Mouse (Mus musculus) ES-E14 (cell line): ENCODE data around the gene Klhl33. TPM values are rescaled to one million over a fixed set of nuclear protein-coding genes. Genes with fewer than 3 reads are reported as not detected.
"Not testable (repeated sequence)": the region's sequence is repeated elsewhere in the genome, so short reads cannot be mapped to it uniquely, and the experiment has no call there.

Experiments used
- DNase-seq: peaks from one replicate; pipeline ENCODE4 v3.0.0-alpha.2; 2013; ENCODE audit warnings: low read depth, low spot score
- H3K27ac ChIP-seq: 2 replicates; pipeline ENCODE4 v1.5.1; 2012; ENCODE audit warnings: low read depth, mild to moderate bottlenecking, low read length, moderate library complexity, mixed read lengths; ENCODE audit not compliant: poor library complexity, insufficient read depth, severe bottlenecking
- H3K36me3 ChIP-seq: 2 replicates; pipeline ENCODE4 v1.6.1; 2012; ENCODE audit warnings: mild to moderate bottlenecking, low read length, moderate library complexity, mixed read lengths; ENCODE audit not compliant: control insufficient read depth, poor library complexity, insufficient read depth, severe bottlenecking
- H3K4me1 ChIP-seq, 2 experiments: fragments of 150-350 bp in 1 of 2; sonication (generic) in 1 of 2; 2 replicates each; pipeline ENCODE4 v1.6.1; 2012; ENCODE audit warnings: low read length in 2 of 2, mild to moderate bottlenecking in 1 of 2, mixed read lengths in 1 of 2; ENCODE audit not compliant: control insufficient read depth in 2 of 2, insufficient read depth in 2 of 2, poor library complexity in 1 of 2
- H3K4me3 ChIP-seq, 2 experiments: fragments of 150-350 bp in 1 of 2; sonication (generic) in 1 of 2; 2 replicates each; pipeline ENCODE4 v1.5.1; 2012; ENCODE audit warnings: low read length in 2 of 2, low read depth in 1 of 2, mild to moderate bottlenecking in 1 of 2, mixed read lengths in 1 of 2; ENCODE audit not compliant: insufficient read depth in 1 of 2, poor library complexity in 1 of 2, severe bottlenecking in 1 of 2
- H3K9ac ChIP-seq: 2 replicates; pipeline ENCODE4 v1.6.1; 2012; ENCODE audit warnings: low read depth, mild to moderate bottlenecking, low read length, mixed read lengths; ENCODE audit not compliant: poor library complexity, insufficient read depth, severe bottlenecking
- H3K9me3 ChIP-seq: fragments of 150-350 bp; sonication (generic); 2 replicates; pipeline ENCODE4 v1.6.1; 2012; ENCODE audit warnings: low read depth, mild to moderate bottlenecking, low read length; ENCODE audit not compliant: control insufficient read depth, insufficient read depth
- CHD2 ChIP-seq: IDR thresholded peaks from 2 replicates; pipeline ENCODE4 v1.6.1; 2014; ENCODE audit warnings: mild to moderate bottlenecking, low read depth, low read length, inconsistent platforms
- HCFC1 ChIP-seq: IDR thresholded peaks from 2 replicates; pipeline ENCODE4 v1.6.1; 2012; ENCODE audit warnings: low read length, inconsistent platforms, borderline replicate concordance; ENCODE audit not compliant: insufficient read depth
- MAFK ChIP-seq: IDR thresholded peaks from 2 replicates; pipeline ENCODE4 v1.6.1; 2014; ENCODE audit warnings: mild to moderate bottlenecking, low read depth, low read length, inconsistent platforms; ENCODE audit not compliant: insufficient read depth
- ZC3H11A ChIP-seq: IDR thresholded peaks from 2 replicates; pipeline ENCODE4 v1.6.1; 2012; ENCODE audit warnings: low read depth, mild to moderate bottlenecking, inconsistent platforms, low read length, borderline replicate concordance
- ZNF384 ChIP-seq: IDR thresholded peaks from 2 replicates; pipeline ENCODE4 v1.6.1; 2012; ENCODE audit warnings: low read depth, low read length, inconsistent platforms
- in situ Hi-C, 2 experiments: fragments of 600-800 bp; cut with MboI; formaldehyde crosslinking; loops; one replicate each; pipeline ENCODE4 v1.15.1; 2025; ENCODE audit warnings: low sequenced_read_pairs in 2 of 2, inconsistent platforms in 1 of 2; ENCODE audit not compliant: unreplicated experiment in 2 of 2
- total RNA-seq: library from RNA; depleted of rRNA; stranded (reverse); fragments of 300-350 nt; gene quantifications from 2 replicates; pipeline ENCODE4 v1.2.3, GENCODE M21; 2012

Klhl33 gene
- total RNA-seq, 1 experiment: 0.09 TPM

DNA sequence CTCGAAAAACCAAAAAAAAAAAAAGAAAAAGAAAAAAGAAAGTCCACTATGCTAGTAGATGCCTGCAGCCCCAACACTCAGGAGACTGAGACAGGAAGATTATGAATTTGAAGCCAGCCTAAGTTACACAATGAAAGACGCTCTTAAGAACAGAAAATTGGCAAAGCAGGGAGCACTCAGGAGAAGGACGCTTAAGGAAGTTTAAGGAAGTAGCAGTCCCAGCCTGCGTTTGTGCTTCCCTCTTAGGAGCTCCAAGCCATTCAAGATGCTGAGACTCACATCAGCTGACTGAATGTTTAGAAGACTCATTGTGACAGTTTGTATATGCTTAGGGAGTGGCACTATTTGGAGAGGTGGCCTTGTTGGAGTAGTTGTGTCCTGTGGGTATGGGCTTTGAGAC lies 10.8 kb upstream of the Klhl33 start:
- Histone ChIP-seq H3K4me3 (no peak overlapping the region), H3K9me3 (no peaks in the 10 kb centered on the region), H3K4me1 (peaks cover 2 to 5% of the 10 kb centered on the region in 2 experiments; a peak in 2 of 4 replicates), H3K27ac (no peak overlapping the region), H3K36me3 (no peaks in the 10 kb centered on the region; the same call in 1 of the 2 replicates), H3K9ac (no peak overlapping the region)
- no peak for DNase-seq
- in situ Hi-C loops: no loop called here
- TF ChIP-seq ZNF384 (no peak), ZC3H11A (no peak), CHD2 (no peak), HCFC1 (no peak), MAFK (no peak)

DNA sequence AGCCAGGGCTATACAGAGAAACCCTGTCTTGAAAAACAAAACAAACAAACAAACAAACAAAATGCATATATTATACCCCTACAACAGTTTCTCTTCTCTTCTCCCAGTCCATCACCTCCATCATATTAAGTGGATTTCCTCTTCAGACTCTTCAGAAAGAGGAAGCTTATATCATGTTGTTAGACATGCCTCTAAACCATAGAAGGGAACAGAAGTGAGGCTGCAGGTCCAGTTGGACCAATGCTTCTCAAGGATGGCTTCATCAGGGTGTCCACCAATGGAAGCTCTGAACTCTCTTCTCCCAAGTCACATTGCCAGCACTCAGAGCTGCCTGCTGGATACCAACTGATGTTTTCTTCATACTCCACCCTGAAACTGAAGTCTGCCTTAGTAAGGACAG lies 8.0 kb upstream of the Klhl33 start:
- H3K36me3 ChIP-seq, DNase-seq, H3K27ac ChIP-seq, H3K4me3 ChIP-seq, in situ Hi-C loops, H3K9me3 ChIP-seq, H3K9ac ChIP-seq, H3K4me1 ChIP-seq: not testable (repeated sequence)

DNA sequence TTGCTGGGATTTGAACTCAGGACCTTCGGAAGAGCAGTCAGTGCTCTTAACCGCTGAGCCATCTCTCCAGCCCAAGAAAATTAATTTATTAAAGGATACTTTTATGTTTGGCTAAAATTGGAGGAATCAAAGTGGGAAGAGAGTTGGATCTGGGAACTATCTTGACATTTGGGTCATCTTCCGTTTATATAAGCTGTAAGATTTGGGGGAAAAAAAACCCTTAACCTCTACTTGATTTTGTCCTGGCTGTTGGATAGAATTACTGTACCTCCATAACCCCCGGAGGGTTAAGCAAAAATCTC lies 7.5 kb upstream of the Klhl33 start:
- no peaks in the 10 kb centered on the region; the same call in 1 of the 2 replicates for H3K36me3 ChIP-seq
- H3K27ac ChIP-seq: no peak overlapping the region
- no peaks in the 10 kb centered on the region for H3K9me3 ChIP-seq
- H3K9ac ChIP-seq: no peak overlapping the region
- DNase-seq: no peak
- TF ChIP-seq ZC3H11A (no peak), ZNF384 (no peak), CHD2 (no peak), HCFC1 (no peak), MAFK (no peak)
- in situ Hi-C loops: no loop called here
- no peaks in the 10 kb centered on the region for H3K4me1 ChIP-seq
- H3K4me3 ChIP-seq: no peak overlapping the region

DNA sequence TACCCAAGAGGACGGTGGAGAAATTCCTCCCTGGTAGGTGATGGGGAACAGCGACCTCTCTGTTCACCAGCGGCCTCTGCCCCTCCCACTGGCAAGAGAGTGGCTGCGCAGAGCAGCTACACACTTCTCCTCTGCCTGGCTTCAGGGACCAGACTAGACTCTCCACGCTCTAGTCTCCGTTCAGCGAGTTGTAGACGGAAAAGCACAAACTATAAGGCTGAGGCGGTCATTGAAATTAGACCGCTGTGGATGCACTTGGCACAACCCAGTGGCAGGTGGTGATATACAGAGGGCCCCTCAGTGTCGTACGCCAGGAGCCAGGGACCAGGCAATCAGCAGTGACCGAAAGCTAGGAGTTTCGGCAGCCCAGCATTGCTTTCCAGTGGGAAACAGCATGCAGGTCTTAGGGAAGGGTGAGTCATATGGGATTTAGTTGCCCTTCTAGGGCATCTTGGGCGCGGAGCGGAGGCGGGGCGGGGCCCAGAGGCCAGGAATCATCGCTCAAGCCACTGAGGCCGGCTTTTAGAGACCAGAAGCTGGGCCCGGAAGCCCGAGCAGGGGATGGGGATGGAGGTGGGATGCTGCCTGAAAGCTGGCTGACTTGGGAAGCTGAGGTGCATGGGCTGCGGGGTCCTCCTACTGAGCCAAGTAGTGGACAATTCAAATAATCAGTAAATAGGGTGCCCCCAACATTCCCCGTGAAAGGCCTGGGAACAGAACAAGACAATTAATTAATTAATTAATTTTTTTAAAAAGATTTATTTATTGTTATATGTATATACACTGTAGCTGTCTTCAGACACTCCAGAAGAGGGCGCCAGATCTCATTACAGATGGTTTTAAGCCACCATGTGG lies 6.9 kb upstream of the Klhl33 start:
- no peaks in the 10 kb centered on the region; the same call in 1 of the 2 replicates for H3K36me3 ChIP-seq
- no peak overlapping the region for H3K27ac ChIP-seq
- DNase-seq: no peak
- peak overlapping the region; percentile 50 to 65 for H3K4me3 ChIP-seq
- TF ChIP-seq HCFC1: no peak
- no peak for TF ChIP-seq ZNF384
- no peak for TF ChIP-seq CHD2
- no peak for TF ChIP-seq MAFK
- H3K9me3 ChIP-seq: no peaks in the 10 kb centered on the region
- H3K4me1 ChIP-seq: no peaks in the 10 kb centered on the region
- in situ Hi-C loops: no loop called here
- H3K9ac ChIP-seq: peak overlapping the region; percentile 60

DNA sequence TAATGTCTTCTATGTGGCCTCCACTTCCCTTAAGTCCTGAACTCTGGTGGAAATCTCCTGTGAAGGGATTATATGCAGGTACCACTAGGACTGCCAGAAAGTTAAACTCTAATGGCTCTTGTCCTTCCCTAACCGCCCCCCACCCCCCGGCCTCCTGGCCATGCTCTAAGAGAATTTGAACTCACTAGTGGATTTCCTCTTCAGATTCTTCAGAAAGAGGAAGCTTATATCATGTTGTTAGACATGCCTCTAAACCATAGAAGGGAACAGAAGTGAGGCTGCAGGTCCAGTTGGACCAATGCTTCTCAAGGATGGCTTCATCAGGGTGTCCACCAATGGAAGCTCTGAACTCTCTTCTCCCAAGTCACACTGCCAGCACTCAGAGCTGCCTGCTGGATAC lies 685 bp upstream of the Klhl33 start:
- H3K9ac ChIP-seq, H3K4me3 ChIP-seq, H3K9me3 ChIP-seq, DNase-seq, H3K27ac ChIP-seq, in situ Hi-C loops, H3K4me1 ChIP-seq, H3K36me3 ChIP-seq: not testable (repeated sequence)
